Mouse (Mus musculus) bone marrow, adult 2 months (tissue): ENCODE measurements around the gene Ankrd13c.

ENCODE experiments used
- CTCF ChIP-seq: fragments of 200-500 bp; IDR thresholded peaks from 2 replicates; pipeline ENCODE4 v1.5.1; 2011; ENCODE audit warnings: low read length, control low read depth; ENCODE audit not compliant: control insufficient read depth, insufficient read depth
- POLR2A ChIP-seq: fragments of 200-500 bp; IDR thresholded peaks from 2 replicates; pipeline ENCODE4 v1.6.1; 2011; ENCODE audit warnings: low read depth, mild to moderate bottlenecking, control low read depth, low read length, borderline replicate concordance; ENCODE audit not compliant: control insufficient read depth

- TF ChIP-seq CTCF: no peak
- TF ChIP-seq POLR2A: no peak
Measured at GRCm38 (mm10) chr3:157973236-157973635, 26.2 kb downstream of the Ankrd13c start.
